Mouse (Mus musculus): ENCODE data around the gene Foxg1. TPM values are rescaled to one million over a fixed set of nuclear protein-coding genes. Genes with fewer than 3 reads are reported as not detected.

Foxg1 gene
- polyA plus RNA-seq, 1 experiment, result not detected

DNA sequence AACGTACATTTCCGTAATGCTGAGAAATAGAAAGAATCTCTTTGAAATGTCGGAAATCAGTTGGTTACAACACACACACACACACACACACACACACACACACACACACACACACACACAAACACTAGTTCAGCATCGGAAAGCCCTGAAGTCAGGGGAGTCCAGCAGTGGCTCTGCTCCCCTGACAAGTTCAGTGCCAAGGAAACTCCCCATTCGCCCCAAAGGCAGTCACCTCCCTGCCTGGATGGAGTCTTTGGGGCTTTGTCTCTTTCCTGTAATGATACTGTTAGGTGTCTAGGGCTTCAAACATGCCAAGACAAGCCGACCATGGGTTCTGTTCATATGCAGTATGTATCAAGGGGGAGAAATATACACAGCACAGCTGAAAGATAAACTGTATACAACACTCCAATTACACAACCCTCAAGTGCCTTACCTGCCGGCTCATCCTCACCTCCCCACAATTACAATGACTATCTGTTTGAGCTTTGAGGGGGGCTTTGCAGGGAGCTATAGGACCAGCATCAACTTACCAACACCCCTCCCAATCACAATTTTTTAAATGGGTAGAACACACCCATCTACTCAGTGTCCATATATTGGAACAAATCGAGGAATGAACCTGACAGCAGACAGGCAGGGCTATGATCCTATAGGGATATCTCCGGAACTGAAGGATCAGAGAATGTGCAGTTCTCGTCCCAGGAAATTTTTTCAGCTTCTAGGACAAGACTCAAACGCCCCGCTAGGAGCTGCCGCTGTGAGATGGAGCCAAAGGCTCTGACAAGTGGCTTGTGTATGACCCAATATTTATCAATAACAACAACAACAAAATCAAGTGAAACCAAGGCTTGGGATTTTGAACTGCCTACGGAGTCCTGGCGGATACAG, 6.8 kb upstream of the Foxg1 start:
- Histone ChIP-seq H3K4me1 (ENCODE audit: control insufficient read depth, insufficient read depth, low read length) (no peaks in the 10 kb centered on the region), H3K4me3 (replicated peaks; ENCODE audit: insufficient read depth, low read depth, low read length) (no peak overlapping the region), H3K27ac (ENCODE audit: insufficient read depth, low read length) (no peak overlapping the region), H3K27me3 (ENCODE audit: control insufficient read depth, insufficient read depth, low read length) (peaks cover 5% of the 10 kb centered on the region; the same call in 1 of the 2 replicates)
- TF ChIP-seq CTCF (IDR thresholded peaks at IDR 0.05; ENCODE audit: borderline replicate concordance, insufficient read depth, low read depth, low read length), result no peak
- TF ChIP-seq POLR2A (IDR thresholded peaks at IDR 0.05; ENCODE audit: borderline replicate concordance, insufficient read depth, low read length), result no peak
- no peak for DNase-seq
- WGBS, result 7% methylated on average over 15 of the region's 15 CpGs

DNA sequence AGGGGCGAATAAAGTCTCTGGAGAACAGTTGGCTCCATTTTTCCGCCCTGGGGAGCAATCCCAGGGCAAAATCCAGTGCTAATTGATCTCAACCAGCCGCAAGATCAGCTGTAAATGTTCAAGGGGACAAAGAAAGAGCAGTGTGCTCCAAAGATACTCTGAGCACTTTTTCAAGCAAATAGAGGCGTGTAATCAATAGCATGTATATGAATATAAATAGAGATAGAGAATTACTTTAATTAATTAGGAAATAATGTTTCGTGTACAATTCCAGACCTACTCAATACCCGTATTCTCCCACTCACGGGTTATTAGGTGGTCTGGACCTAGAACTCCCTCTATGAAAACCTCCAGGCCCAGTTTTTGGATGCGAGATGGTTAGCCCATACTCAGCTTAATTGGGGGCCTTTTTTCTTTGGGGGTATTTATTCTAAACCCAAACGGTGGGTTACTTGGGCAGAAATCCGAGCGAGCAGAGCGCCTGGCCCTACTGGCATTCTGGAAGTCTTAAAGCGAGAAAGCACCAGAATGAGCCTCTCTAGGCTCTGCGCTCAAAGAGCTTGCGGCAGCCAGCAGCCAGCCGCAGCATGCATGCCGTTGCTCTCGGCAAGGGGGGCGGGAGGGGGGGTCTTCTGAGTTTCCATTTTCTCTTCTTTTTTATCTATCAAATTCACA, 6.0 kb upstream of the Foxg1 start:
- TF ChIP-seq CTCF (IDR thresholded peaks at IDR 0.05; ENCODE audit: borderline replicate concordance, insufficient read depth, low read depth, low read length) (no peak), POLR2A (IDR thresholded peaks at IDR 0.05; ENCODE audit: borderline replicate concordance, insufficient read depth, low read length) (no peak)
- peaks cover 5% of the 10 kb centered on the region; the same call in 1 of the 2 replicates for H3K27me3 ChIP-seq (ENCODE audit: control insufficient read depth, insufficient read depth, low read length)
- no peaks in the 10 kb centered on the region for H3K4me1 ChIP-seq (ENCODE audit: control insufficient read depth, insufficient read depth, low read length)
- DNase-seq, result no peak
- 6% methylated on average over 19 of the region's 19 CpGs for WGBS
- no peak overlapping the region for H3K27ac ChIP-seq (ENCODE audit: insufficient read depth, low read length)
- no peak overlapping the region for H3K4me3 ChIP-seq (replicated peaks; ENCODE audit: insufficient read depth, low read depth, low read length)

DNA sequence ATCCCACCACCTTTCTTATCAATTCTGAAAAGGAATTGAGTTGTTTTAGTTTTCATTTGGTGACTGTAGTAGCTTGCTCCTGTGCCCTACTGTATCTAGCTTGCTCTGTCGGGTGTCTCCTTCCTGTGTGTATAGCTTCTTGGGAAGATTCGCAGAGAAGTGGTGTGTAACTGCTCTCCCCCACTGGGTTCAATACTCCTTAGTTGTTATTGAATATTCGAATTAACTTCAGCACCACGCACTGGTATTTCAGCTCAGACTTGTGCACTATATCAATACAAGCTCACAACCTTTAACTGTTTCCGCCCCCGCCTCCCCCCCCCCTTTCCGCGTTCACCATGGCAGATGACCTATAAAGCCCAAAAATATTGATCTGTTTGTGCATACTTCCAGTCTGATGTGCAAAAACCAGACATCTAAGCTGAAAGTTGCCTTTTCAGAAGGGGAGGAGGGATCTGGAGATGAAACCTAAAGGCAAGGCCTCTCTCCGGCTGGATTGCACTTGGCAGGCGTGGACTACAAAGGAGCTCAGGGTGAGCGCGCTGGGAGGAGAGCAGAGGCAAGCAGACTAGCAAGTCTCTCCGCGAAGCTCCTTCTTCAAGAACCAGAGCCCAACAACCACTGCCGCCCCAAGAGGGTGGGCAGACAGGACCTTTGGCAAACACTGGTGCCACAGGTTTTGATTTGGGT, 5.0 kb upstream of the Foxg1 start:
- no peak for TF ChIP-seq POLR2A (IDR thresholded peaks at IDR 0.05; ENCODE audit: borderline replicate concordance, insufficient read depth, low read length)
- TF ChIP-seq CTCF (IDR thresholded peaks at IDR 0.05; ENCODE audit: borderline replicate concordance, insufficient read depth, low read depth, low read length), result no peak
- no peak overlapping the region for H3K4me3 ChIP-seq (replicated peaks; ENCODE audit: insufficient read depth, low read depth, low read length)
- no peaks in the 10 kb centered on the region for H3K4me1 ChIP-seq (ENCODE audit: control insufficient read depth, insufficient read depth, low read length)
- DNase-seq, result no peak
- WGBS, result 4% methylated on average over 15 of the region's 15 CpGs
- peaks cover 5% of the 10 kb centered on the region; the same call in 1 of the 2 replicates for H3K27me3 ChIP-seq (ENCODE audit: control insufficient read depth, insufficient read depth, low read length)
- H3K27ac ChIP-seq (ENCODE audit: insufficient read depth, low read length), result no peak overlapping the region

DNA sequence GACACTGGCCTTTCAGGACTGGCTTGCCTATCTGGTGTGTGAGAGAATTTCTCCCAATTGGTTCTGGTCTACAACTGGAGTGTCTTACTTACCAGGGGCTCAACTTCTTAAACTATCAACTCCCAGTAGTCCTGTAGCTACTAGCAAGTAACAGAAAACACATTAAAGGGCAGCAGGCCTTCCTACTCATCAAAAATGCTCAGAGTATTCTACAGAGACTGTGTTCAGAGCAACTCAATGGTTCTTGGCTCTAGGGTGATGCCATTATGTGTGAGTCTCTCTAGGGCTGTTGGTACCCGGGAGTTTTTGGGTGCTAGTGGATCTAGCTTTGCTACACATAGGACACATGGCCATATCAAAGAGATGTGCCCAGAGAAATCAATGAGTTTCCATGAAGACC, 3.5 kb upstream of the Foxg1 start:
- Histone ChIP-seq H3K27ac (ENCODE audit: insufficient read depth, low read length) (no peak overlapping the region), H3K4me1 (ENCODE audit: control insufficient read depth, insufficient read depth, low read length) (no peaks in the 10 kb centered on the region), H3K4me3 (replicated peaks; ENCODE audit: insufficient read depth, low read depth, low read length) (no peak overlapping the region), H3K27me3 (ENCODE audit: control insufficient read depth, insufficient read depth, low read length) (peaks cover 14% of the 10 kb centered on the region; the same call in 1 of the 2 replicates)
- DNase-seq, result no peak
- no peak for TF ChIP-seq POLR2A (IDR thresholded peaks at IDR 0.05; ENCODE audit: borderline replicate concordance, insufficient read depth, low read length)
- TF ChIP-seq CTCF (IDR thresholded peaks at IDR 0.05; ENCODE audit: borderline replicate concordance, insufficient read depth, low read depth, low read length), result no peak
- WGBS, result 13% methylated on average over 1 of the region's 1 CpGs

DNA sequence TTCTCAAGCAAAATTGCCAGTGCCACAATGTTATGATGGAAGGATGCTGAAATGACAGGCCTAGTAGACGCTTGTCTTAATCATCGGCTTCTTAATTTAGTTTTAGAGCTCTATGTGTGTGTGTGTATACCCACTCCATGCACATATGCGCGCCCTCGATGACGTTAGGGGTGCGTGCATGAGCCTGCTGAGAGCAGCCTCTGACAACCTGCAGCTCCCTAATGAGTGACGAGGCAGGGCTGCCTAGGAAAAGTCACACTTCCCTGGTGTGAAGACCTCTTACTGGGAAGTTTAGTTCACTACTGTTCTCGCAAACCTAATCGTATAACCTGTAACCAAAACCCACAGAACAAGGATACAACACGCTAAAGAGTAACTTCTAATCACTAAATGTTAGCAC, 3.0 kb upstream of the Foxg1 start:
- Histone ChIP-seq H3K4me3 (replicated peaks; ENCODE audit: insufficient read depth, low read depth, low read length) (no peak overlapping the region), H3K27me3 (ENCODE audit: control insufficient read depth, insufficient read depth, low read length) (peaks cover 17% of the 10 kb centered on the region; the same call in 1 of the 2 replicates), H3K27ac (ENCODE audit: insufficient read depth, low read length) (no peak overlapping the region), H3K4me1 (ENCODE audit: control insufficient read depth, insufficient read depth, low read length) (no peaks in the 10 kb centered on the region)
- no peak for DNase-seq
- TF ChIP-seq CTCF (IDR thresholded peaks at IDR 0.05; ENCODE audit: borderline replicate concordance, insufficient read depth, low read depth, low read length) (no peak), POLR2A (IDR thresholded peaks at IDR 0.05; ENCODE audit: borderline replicate concordance, insufficient read depth, low read length) (no peak)
- WGBS, result 9% methylated on average over 11 of the region's 11 CpGs

DNA sequence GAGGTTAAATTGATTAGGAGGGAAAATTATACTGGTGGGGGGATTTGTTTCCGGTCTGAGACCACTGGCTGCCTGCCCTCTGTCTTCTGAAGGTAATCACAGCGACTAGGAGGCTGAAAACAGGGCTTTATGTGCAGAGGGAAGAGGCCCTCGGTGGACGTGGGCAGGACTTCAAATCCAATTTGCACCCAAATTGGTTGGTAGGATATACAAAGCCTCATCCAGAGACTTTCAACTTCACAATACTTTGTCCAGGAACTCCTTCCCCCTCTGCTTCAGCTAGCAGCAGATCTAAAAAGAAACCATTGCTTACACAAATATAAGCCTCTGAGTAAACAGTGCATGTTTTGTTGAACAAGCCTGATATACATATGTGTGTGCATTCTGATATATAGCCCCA, 2.0 kb upstream of the Foxg1 start:
- DNase-seq, result no peak
- no peak overlapping the region for H3K27ac ChIP-seq (ENCODE audit: insufficient read depth, low read length)
- H3K4me3 ChIP-seq (replicated peaks; ENCODE audit: insufficient read depth, low read depth, low read length), result no peak overlapping the region
- no peaks in the 10 kb centered on the region for H3K4me1 ChIP-seq (ENCODE audit: control insufficient read depth, insufficient read depth, low read length)
- 3% methylated on average over 4 of the region's 4 CpGs for WGBS
- TF ChIP-seq CTCF (IDR thresholded peaks at IDR 0.05; ENCODE audit: borderline replicate concordance, insufficient read depth, low read depth, low read length), result no peak
- no peak for TF ChIP-seq POLR2A (IDR thresholded peaks at IDR 0.05; ENCODE audit: borderline replicate concordance, insufficient read depth, low read length)
- H3K27me3 ChIP-seq (ENCODE audit: control insufficient read depth, insufficient read depth, low read length), result peaks cover 21% of the 10 kb centered on the region; the same call in 1 of the 2 replicates

DNA sequence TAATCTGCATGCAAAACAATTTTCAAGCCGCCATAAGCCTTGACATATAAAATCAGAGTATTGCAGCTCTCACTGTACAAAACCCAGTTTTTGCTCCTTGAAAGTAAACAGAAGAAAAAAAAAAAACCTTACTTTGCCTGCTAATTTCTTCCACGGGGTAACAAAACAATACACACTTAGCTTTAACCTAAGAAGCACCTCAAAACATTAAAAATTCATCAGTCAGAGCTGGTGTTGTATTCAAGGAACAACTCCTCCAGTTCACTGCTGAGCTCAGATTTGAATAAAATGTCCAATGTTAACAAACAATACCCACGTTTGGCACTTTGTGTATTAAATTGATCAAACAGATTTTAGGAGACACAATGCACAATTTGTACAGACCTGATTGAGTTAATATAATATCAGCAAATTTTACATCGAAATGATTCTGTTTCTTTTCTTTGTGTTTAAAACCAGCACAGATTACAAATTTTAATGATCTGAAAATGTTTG, 1.4 kb upstream of the Foxg1 start:
- Histone ChIP-seq H3K27ac (ENCODE audit: insufficient read depth, low read length) (no peak overlapping the region), H3K4me3 (replicated peaks; ENCODE audit: insufficient read depth, low read depth, low read length) (no peak overlapping the region), H3K4me1 (ENCODE audit: control insufficient read depth, insufficient read depth, low read length) (no peaks in the 10 kb centered on the region), H3K27me3 (ENCODE audit: control insufficient read depth, insufficient read depth, low read length) (peaks cover 24% of the 10 kb centered on the region; the same call in 1 of the 2 replicates)
- 6% methylated on average over 4 of the region's 4 CpGs for WGBS
- no peak for DNase-seq
- TF ChIP-seq CTCF (IDR thresholded peaks at IDR 0.05; ENCODE audit: borderline replicate concordance, insufficient read depth, low read depth, low read length), result no peak
- no peak for TF ChIP-seq POLR2A (IDR thresholded peaks at IDR 0.05; ENCODE audit: borderline replicate concordance, insufficient read depth, low read length)
